Mouse (Mus musculus) kidney, postnatal 36 days (tissue): ENCODE data around the gene Obp2a.
"Not testable (repeated sequence)": the region's sequence is repeated elsewhere in the genome, so short reads cannot be mapped to it uniquely, and the experiment has no call there.

ENCODE experiments used
- DNase-seq, 2 experiments: peaks; one replicate each; pipeline ENCODE4 v3.0.0; 2021 to 2022; ENCODE audit warnings: mixed read lengths in 2 of 2

Gene Obp2a

DNA sequence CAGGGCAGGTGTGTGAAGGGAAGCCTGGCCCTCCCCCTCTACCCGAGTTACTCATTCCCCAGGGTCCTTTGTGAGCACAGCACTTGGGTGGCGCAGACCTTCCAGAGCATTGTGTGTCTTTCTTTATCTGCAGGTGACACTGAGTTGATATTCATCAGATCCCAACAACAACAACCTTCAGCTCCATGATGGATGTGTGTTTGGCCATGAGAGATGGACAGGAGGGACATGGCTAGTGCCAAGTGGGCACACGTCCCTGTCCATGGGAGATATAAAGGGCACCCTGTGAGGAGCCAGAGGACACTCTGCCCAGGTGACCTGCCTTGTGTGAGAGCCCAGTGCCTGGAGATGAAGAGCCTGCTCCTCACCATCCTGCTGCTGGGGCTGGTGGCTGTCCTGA, at the start of gene Obp2a:
Gene Obp2a, plus strand, starts transcription at position 301 of the 400 bp plus-strand sequence.
- DNase-seq = not testable (repeated sequence)

DNA sequence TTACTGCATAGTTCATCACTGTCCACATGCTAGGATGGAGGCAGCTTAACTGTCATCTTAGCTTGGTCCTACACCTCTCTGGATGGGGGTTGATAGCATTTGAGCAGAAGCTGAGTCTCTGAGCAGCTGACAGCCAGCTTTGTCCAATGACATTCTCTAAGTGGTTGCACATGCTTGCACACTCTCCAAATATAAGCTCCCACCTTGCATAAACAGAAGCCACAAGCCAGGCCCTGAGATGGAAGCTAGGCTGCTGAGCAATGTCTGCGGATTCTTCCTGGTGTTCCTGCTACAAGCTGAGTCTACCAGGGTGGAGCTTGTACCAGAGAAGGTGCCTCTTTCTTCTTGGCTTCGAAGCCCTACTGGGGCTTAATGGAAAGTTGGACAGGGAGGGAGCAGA, 46.9 kb upstream of the Obp2a start, which contains the start of gene Lcn8:
Gene Lcn8, plus strand, starts transcription at position 219 of the 400 bp plus-strand sequence.
- no peak for DNase-seq

DNA sequence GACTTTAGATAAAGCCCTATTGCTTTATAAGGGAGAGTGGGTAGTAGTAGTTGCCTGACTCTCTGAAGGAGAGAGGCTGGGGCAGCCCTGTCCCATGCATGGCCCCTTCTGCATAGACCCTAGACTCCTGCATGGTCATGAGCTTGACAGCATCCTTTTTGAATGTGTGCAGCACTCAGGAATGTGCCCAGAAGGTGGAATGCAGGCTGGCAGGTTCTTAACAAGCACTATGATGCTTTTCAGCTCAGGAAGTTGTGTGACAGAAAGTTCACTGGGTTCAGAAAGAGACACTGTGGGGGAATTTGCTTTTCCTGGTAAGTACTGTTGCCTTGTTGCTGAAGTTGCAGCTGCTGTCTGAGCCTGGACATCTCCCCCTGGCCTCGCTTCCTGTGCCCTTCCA, 45.3 kb upstream of the Obp2a start:
- no peak for DNase-seq

DNA sequence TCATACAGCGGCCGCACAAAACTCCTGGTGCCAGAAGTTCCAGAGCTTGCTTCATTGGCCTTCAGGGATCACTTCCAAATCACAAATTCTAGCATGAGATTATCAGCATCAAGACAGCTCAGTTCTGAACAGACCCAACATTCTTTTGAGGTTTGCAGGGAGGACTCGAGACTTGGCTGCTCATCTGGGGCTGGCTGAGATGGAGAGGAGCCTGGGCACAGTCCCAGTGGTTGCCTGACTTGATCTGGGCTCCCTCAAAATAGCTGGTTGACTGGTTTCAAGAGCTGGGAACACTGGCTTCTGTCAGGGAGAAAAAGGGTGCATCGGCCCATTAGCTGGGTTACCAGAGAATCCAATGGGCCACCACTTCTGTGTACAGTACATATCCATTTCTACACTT, 43.2 kb upstream of the Obp2a start:
- DNase-seq = no peak

DNA sequence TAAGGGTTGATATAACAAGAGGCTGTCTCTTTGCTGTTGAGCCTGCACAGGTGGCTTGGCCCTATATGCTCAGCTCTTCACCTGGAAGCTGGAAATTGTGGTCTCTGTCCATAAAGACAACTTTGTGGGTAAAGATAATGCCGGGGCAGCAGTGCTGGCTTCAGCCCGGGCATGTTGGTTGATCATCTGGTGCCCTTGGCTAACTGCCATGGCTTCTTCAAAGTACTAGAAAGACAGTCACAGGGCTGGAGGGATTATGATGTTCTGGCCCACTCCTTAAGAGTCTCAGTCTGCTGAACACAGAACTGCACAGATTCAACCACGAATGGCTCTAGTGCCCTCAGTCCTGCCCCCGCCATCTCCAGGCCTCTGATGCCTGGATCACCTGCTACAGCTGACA, 42.6 kb upstream of the Obp2a start:
- DNase-seq = peak in 1 of 2 experiments; percentile 33

DNA sequence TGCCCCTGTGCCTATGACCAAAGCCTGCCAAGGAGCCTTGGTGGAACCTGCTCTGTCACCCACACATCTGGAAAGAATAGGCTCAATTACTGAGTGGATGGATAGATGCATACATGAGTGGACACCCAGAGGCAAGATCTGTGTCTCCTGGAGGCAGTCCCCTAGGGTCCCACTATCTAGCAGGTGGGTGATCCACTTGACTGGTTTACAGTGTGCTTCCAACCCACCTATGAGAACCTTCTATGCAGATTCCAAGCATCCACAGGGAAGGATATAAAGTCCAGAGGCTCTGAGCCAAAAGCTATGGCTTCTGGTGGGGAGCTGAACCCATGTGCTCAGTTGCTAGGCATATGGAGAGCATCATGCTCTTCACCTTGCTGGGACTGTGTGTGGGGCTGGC, 42.2 kb upstream of the Obp2a start, which contains the start of gene Lcn5:
Gene Lcn5, plus strand, starts transcription at position 301 of the 400 bp plus-strand sequence.
- DNase-seq = no peak

DNA sequence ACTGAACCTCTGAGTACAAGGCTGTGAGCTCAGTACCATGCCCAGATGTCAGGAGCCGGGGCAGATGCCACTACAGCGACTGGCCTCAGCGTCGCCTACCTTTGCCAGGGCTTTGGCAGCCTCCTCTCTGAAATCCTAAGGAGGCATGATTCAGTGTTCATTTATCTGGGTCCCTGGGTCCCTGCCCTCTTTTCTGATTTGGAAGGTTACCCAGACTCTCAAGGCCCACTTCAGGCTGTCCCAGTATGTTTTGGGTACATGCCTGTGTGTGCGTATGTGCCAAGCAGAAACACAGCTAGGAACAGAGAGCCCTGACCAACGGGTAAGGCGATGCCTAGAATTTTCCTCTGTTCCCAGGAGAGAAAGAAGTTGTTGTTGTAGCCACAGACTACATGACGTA, 39.6 kb upstream of the Obp2a start:
- DNase-seq = no peak

DNA sequence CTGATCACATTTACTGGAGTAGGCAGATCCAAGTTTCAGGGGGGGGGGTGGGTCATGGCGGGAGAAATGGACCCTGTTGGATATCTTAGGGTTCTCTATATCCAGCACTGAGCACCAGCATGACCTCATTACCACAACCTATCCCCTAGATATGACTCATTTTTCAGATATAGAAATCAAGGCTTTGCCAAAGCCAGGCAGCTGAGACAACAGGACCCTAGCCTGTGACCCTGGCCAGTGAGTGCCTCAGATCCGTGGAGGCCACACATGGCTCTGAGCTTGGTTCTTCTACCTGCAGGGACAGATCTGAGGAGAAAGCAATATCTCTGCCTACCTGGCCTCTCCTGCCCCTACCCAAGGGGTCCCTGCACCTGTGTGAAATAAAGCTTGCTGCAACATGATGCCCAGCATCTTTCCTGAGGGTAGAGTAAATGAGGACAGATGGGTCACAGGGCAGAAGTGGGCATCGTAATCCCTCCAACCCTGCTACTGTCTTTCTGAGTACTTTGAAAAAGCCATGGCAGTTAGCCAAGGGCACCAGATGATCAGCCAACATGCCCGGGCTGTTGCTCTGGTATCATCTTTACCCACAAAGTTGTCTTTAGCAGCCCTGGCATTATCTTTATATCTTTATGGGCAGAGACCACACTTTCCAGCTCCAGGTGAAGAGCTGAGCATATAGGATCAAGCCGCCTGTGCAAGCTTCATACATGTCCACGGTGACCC, 38.4 kb upstream of the Obp2a start:
- no peak for DNase-seq

DNA sequence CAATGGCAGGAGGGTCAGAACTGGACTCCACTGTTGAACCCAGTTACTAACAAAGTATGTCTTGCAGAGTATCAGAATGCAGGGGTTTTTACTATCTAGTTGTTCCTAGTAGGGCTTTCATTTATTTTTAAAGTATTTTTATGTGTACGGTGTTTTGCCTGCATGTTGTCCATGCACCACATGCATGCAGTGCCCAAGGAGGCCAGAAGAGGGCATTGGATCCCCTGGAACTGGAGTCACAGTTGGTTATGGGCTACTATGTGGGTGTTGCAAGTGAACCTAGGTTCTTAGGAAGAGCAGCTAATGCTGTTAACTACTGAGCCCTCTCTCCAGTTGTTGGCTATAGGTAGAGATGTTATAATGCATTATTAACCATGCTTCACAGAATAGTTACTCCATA, 36.3 kb upstream of the Obp2a start:
- DNase-seq = peak; percentile 41 to 82

DNA sequence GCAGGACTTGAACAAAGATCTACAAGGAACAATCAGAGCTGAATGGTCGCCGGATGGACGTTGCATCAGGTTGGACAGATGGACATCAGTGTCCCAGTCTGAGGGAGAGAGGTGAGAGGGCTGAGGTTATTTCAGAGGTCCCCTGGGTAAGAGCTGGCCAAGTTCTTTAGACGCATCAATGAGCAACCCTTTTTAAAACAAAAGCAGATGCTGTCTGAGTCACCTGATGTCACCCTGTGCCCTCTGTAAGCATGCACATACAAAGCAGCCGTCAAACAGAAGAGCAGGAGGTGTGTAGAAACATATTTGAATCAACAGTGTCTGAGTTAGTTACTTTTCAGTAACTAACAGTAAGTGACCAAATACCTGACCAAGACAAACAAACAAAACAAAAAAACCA, 35.7 kb upstream of the Obp2a start:
- no peak for DNase-seq

DNA sequence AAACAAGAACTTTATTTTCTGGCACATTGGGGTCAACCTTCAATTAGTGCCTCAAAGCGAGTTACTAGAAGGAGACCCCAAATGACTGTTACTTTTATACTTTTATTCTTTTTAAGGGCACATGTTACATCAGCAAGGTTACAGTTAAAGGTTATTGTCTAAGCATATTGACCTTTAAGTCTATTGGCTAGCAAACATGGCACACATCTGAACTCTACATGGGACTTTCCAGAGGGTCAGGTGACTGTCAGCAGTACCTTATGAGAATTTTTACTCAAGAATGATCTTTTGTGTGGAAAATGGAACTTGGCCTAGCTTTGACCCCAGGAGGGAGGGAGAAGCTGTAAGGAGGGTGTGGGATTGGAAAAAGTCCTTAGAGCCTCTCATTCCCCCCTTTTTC, 33.3 kb upstream of the Obp2a start:
- DNase-seq = no peak

DNA sequence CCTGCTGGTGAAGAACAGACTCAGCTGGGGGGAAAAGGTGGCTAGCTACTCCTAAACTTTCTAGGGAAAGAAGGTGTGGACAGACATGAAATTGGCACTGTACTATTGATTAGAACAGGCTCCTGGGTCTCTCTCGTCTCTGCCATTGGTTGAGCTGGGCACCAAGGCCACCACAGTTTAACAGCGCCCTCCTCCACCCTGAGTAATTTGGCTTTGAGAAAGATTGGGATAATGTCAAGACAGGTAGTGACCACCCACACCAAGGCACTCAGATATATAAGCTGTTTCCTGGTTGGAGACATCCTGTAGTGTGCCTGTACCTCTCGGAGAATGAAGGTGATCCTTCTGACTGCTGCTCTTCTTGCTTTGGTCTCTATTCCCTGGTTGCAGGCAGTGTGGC, 23.4 kb upstream of the Obp2a start, which contains the start of gene Lcn6:
Gene Lcn6, plus strand, starts transcription at position 301 of the 400 bp plus-strand sequence.
- no peak for DNase-seq

DNA sequence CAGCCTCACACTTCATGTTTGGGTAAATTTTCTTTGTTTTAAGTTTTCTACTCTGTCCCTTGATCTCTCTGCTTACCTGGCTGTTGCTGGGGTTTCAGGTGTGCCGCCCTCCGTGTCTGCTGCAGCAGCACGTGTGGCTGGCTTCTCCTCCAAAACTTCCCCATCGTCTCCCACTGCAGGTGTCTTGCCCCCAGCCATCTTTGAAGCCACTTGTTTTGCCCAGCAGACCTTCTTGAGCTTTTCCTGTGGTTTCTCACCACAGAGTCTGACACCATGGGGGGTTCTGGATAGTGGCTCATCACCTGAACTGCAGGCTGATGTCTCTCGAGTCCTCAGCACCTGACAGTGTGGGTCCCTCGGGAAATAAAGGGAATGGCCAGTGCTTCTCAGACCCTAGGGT, 20.3 kb upstream of the Obp2a start:
- DNase-seq = no peak

DNA sequence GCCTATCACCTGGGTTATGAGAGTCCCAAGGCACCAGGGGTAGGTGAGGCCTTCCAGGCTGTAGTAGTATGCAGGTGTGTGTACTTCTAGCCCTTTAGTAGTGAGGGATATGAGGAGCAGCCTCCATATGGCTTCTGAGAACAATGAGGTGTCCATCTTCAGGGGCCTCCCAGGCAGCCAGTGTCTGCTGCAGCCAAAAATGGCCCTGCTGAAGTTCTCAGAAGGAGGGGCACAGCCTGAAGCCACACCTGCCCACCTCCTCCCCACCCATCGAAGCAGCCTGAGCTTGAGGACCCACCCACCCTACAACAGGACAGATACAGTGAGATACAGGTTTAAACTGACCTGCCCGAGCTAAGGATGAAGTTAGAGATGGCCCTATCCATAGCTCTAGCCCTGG, 17.4 kb upstream of the Obp2a start, which contains the start of gene Lcn10:
Gene Lcn10, plus strand, starts transcription at position 301 of the 400 bp plus-strand sequence.
- DNase-seq = no peak

DNA sequence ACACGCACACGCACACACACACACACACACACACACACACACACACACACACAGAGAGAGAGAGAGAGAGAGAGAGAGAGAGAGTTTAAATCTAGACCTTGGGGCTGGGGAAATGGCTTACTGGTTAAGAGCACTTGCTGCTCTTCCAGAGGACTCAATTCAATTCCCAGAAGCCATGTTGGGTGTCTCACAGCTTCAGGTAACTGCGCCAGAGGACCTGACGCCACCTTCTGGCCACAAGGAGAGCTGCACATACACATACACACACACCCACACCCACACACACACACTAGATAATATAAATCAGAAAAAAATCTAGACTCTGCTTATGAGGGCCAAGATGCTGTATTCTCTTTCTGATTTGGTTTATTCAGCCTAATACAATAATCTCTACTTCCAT, 12.9 kb upstream of the Obp2a start:
- DNase-seq = no peak

DNA sequence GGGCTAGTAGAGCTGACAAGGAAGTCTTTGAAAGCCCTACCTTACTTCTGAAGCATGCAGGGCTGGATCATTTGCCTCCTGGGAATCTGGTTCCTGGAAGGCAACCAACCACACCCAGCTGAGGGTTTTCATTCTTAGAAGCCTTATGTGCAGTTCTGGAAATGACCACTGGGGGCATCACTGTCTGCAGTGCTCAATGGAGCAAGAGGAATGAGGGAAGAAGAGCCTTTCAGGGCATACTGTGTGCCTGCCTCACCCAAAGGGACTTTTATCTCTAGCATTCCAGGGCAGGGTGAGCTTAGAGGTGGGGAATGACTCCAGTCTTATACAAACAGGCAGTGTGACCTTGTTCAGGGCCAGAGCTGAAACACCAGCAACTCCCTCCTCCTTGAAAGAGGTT, 5.2 kb upstream of the Obp2a start:
- peak; percentile 42 to 86 for DNase-seq

DNA sequence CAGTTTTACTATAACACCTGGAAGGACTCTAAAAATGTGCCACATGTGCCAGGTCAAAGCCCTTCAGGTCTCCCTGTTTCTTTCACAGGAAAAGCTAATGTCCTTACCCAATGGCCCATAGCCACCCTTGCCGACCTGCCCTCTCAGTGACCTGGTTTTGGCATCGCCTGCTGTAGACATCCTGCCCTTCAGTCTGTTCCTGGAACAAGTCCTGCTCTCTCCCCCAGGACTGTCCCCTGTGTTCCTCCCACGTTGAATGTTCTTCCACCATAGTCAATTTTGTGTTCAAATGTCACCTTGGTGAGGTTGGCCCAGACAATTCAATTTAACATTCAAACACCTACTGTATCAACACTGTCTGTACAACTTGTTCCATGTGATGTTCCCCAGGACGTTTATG, 2.9 kb upstream of the Obp2a start:
- peak in 1 of 2 experiments; percentile 50 for DNase-seq

DNA sequence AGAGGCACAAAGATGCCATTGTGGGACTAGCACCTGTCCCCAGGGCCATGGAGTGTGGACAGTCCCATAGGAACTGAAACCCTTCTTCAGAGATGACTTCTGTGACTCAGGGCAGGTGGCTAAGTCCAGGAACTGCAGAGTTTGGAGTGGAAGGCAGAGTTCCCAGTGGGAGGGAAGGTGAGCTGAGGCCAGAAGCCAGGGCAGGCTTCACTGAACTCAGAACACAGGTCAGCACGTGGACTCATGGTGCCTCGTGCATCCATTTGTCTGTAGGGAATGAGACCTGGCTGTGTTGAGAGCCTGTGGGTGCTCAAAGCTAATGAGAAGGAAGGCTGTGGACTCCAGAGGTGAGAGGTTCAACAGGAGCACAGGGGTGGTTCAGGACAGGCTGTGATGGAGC, 1.1 kb upstream of the Obp2a start:
- peak in 1 of 2 experiments; percentile 46 for DNase-seq

DNA sequence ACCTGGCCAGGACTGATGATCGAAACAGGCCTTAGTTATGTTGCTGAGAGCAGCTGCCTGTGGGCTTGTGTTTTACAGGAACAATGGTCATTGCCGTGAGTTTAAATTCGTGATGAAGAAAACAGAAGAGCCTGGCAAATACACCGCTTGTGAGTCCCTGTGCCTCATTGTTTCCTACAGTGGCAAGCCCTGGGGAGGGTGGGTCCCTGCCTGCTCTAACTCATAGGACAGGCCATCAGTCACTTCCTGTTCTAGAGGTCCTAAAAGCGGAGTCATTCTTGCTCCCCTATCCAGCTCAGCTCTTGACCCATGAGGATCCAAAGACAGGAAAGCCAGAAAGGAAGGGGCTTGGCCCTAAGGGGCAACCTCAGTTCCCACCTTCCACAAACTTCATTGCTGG, 1.2 kb downstream of the Obp2a start:
- DNase-seq = no peak

DNA sequence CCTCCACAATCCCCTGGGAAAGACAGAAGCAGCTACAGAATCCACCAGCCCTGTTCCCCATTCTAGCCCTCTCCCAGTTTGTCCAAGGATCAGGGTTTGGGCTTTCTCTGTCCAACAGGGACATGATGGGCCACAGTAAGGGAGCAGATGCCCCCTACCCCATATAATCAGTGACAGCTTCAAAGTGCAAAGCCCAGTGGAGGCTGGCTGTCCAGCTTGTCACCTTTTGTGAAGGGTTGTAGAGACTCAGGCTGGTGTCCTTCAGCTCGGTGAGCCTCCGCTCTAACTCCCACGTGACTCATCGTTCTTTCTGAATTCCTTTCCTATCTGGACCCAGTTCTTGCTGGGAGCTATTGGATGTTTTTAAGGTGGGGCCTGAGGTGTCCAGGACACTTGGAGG, 3.9 kb downstream of the Obp2a start:
- no peak for DNase-seq

DNA sequence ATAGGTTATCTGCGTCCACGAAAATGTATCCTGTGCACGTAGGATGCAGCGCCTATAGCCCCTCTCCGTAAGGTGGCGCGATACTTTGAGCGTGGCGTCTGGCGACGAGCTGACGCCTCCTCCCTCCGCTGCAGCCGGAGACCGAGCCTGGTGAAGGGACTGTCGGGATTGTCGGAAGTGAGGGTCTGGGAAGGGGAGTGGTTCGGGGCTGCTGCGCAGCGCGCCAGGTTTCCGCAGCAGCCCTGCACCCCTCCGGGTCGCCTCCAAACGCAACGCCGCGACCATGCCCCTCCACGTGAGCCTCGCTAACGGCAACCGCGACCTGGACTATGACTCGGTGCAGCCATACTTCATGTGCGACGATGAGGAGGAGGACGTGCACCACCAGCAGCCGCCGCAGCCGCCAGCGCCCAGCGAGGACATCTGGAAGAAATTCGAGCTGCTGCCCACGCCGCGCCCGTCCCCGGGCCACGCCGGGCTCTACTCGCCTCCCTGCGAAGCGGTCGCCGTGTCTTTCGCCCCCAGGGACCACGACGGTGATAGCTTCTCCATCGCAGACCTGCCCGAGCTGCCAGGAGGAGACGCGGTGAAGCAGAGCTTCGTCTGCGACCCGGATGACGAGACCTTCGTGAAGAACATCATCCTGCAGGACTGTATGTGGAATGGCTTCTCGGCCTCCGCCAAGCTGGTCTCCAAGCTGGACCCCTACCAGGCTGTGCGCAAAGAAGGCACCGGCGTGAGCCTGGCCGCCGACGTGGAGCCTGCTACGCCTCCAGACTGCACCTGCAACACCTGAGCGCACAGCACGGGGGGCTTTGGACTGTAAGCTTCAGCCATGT, 7.0 kb downstream of the Obp2a start, which contains the start of gene Bmyc:
Gene Bmyc, plus strand, starts transcription at position 97 of the 839 bp plus-strand sequence.
- peak; percentile 63 to 80 for DNase-seq

DNA sequence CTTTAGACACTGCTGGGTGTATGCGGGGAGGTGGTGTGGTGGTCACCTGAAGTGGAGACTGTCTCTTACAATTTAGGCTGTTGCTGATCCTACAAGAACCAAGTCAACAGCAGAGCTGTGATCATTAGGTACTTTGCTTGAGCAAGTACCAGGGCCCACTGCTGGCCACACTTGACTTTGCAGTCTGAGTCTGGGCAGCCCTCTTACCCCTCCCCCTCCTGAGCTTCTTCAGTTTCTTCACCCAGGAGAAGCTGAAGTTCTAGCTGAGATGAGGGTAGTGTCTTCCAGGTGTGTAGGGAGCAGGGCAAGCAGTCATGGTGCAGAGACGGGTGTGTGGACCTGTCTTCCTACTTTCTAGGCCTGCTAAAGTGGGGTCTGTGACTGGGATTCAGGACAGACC, 8.3 kb downstream of the Obp2a start:
- DNase-seq = peak; percentile 9 to 56

DNA sequence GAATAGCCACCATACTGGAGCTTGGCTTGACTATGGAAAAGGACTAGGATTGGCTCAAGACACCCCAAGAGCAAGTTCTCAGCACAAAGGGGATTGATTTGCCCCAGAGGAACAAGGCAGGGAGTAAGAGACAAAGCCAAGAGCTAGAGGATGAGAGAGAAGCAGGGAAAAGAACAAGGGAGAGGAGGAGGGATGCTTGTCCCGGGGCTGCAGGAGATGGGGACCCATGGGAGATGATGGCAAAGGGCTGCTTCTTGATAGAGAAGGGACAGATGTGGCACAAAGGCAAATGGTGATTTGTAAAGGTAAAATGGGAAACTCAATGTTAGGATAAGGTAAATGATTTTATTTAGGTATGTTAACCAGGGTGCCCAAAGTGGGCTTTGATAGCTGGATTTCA, 9.2 kb downstream of the Obp2a start:
- DNase-seq = not testable (repeated sequence)

DNA sequence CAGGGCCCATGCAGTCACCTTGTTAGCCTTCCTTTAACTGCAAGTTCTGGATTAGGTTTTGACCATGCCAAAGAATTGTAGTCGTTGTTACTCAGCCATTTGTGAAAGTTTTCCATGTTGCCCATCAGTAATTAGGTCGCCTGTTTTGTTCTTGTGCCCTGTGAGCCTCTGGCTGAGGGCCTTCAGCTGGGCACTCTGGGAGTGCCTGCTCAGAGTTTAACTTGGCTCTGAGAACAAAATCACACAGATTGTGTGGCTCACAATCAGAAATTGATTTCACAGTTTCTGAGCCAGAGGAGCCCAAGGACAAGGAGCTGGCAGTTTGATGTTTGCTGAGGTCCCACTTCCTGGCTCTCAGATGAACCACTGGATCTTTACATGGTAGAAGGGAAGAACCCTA, 9.9 kb downstream of the Obp2a start:
- DNase-seq = not testable (repeated sequence)
